Mouse (Mus musculus) thymus, adult 2 months (tissue): ENCODE results near the gene Naa38. TPM values are rescaled to one million over a fixed set of nuclear protein-coding genes. Genes with fewer than 3 reads are reported as not detected.
"Not testable (repeated sequence)": the region's sequence is repeated elsewhere in the genome, so short reads cannot be mapped to it uniquely, and the experiment has no call there.

Experiments
- DNase-seq: peaks from one replicate; pipeline ENCODE4 v3.0.0; 2021
- H3K27ac ChIP-seq: fragments of 200-500 bp; 2 replicates; pipeline ENCODE4 v1.5.1; 2012; ENCODE audit warnings: low read length, control low read depth; ENCODE audit not compliant: control insufficient read depth, insufficient read depth
- H3K27me3 ChIP-seq: fragments of 200-500 bp; 2 replicates; pipeline ENCODE4 v1.6.1; 2012; ENCODE audit warnings: mild to moderate bottlenecking, low read length, moderate library complexity, mixed read lengths; ENCODE audit not compliant: control insufficient read depth, insufficient read depth
- H3K36me3 ChIP-seq: fragments of 200-500 bp; 2 replicates; pipeline ENCODE4 v1.6.1; 2012; ENCODE audit warnings: mild to moderate bottlenecking, low read length, moderate library complexity; ENCODE audit not compliant: control insufficient read depth, insufficient read depth
- H3K4me1 ChIP-seq: fragments of 200-500 bp; replicated peaks from 2 replicates; pipeline ENCODE4 v1.6.1; 2012; ENCODE audit warnings: low read length; ENCODE audit not compliant: control insufficient read depth, insufficient read depth
- H3K4me3 ChIP-seq: fragments of 200-500 bp; 2 replicates; pipeline ENCODE4 v1.5.1; 2012; ENCODE audit warnings: mild to moderate bottlenecking, low read length, control low read depth, moderate library complexity; ENCODE audit not compliant: control insufficient read depth, insufficient read depth
- CTCF ChIP-seq: fragments of 200-500 bp; IDR thresholded peaks from 2 replicates; pipeline ENCODE4 v1.5.1; 2012; ENCODE audit warnings: mild to moderate bottlenecking, control low read depth, low read length, moderate library complexity, borderline replicate concordance; ENCODE audit not compliant: control insufficient read depth, poor library complexity, insufficient read depth; ENCODE audit errors: extremely low read depth
- POLR2A ChIP-seq: fragments of 200-500 bp; IDR thresholded peaks from 2 replicates; pipeline ENCODE4 v1.6.1; 2012; ENCODE audit warnings: mild to moderate bottlenecking, low read length, control low read depth, moderate library complexity; ENCODE audit not compliant: control insufficient read depth, poor library complexity, insufficient read depth; ENCODE audit errors: extremely low read depth
- WGBS: fragments of 180-500 bp; shearing (Covaris S2); methylation state at CpG from one replicate; pipeline ENCODE4 v1.1.7; 2018; 5-methylcytosine and 5-hydroxymethylcytosine counted together
- polyA plus RNA-seq: library from polyadenylated mRNA; depleted of rRNA; stranded (reverse); fragments of >200 nt; gene quantifications from 2 replicates; pipeline ENCODE4 v1.2.3, GENCODE M21; 2012; rRNA removed

Naa38 gene
- 139 and 170 TPM in 2 replicates for polyA plus RNA-seq

GRCm38 (mm10) chr11:69395235-69395633 lies at the start of gene Naa38, which contains the start of gene Cyb5d1:
TSS of gene Naa38 (plus strand) at chr11:69395487.
TSS of gene Cyb5d1 (minus strand) at chr11:69395631.
- not testable (repeated sequence) for H3K27me3 ChIP-seq, H3K36me3 ChIP-seq
- DNase-seq: peak; percentile 88
- Histone ChIP-seq H3K4me3 (peak within 1 kb of the TSS; percentile 77), H3K4me1 (peaks cover 10% of the 10 kb centered on the region), H3K27ac (peak within 1 kb of the TSS; percentile 77)
- WGBS: under 1% methylated on average over 24 of the region's 24 CpGs

- TF ChIP-seq CTCF (no peak), POLR2A (no peak)
- Histone ChIP-seq H3K27ac (no peak overlapping the region), H3K4me3 (no peak overlapping the region), H3K4me1 (no peaks in the 10 kb centered on the region), H3K36me3 (peaks cover 18% of the 10 kb centered on the region), H3K27me3 (no peaks in the 10 kb centered on the region)
- whole genome bisulfite sequencing: 95% methylated on average over 26 of the region's 26 CpGs
- DNase-seq: no peak
Observed at GRCm38 (mm10) chr11:69346441-69346840, 48.8 kb upstream of the Naa38 start.

- no peak overlapping the region for H3K27ac ChIP-seq
- 96% methylated on average over 5 of the region's 5 CpGs for WGBS
- no peaks in the 10 kb centered on the region for H3K27me3 ChIP-seq
- no peaks in the 10 kb centered on the region for H3K4me1 ChIP-seq
- TF ChIP-seq CTCF: no peak
- no peak for TF ChIP-seq POLR2A
- H3K36me3 ChIP-seq: peaks cover 70% of the 10 kb centered on the region
- DNase-seq: no peak
- no peak overlapping the region for H3K4me3 ChIP-seq
Observed at GRCm38 (mm10) chr11:69356544-69356943, 38.7 kb upstream of the Naa38 start.

GRCm38 (mm10) chr11:69357690-69358089 lies 37.6 kb upstream of the Naa38 start:
- 97% methylated on average over 12 of the region's 12 CpGs for WGBS
- no peaks in the 10 kb centered on the region for H3K27me3 ChIP-seq
- H3K4me1 ChIP-seq: 0 out of 2 replicates have a peak, but pooled peaks cover 4% of the 10 kb centered on the region
- DNase-seq: no peak
- H3K36me3 ChIP-seq: peaks cover 69% of the 10 kb centered on the region
- H3K27ac ChIP-seq: no peak overlapping the region
- no peak for TF ChIP-seq POLR2A
- TF ChIP-seq CTCF: no peak
- no peak overlapping the region for H3K4me3 ChIP-seq

GRCm38 (mm10) chr11:69362021-69362420 lies 33.3 kb upstream of the Naa38 start:
- 62% methylated on average over 7 of the region's 7 CpGs for WGBS

GRCm38 (mm10) chr11:69362479-69362878 lies 32.8 kb upstream of the Naa38 start:
- TF ChIP-seq CTCF: no peak
- no peak for TF ChIP-seq POLR2A
- H3K36me3 ChIP-seq: peaks cover 41% of the 10 kb centered on the region
- DNase-seq: no peak
- H3K27ac ChIP-seq: no peak overlapping the region
- no peaks in the 10 kb centered on the region for H3K27me3 ChIP-seq
- H3K4me3 ChIP-seq: no peak overlapping the region
- WGBS: 98% methylated on average over 2 of the region's 2 CpGs
- H3K4me1 ChIP-seq: peaks cover 24% of the 10 kb centered on the region

More at GRCm38 (mm10) chr11:69362021-69362420, 33.3 kb upstream of the Naa38 start:
- H3K36me3 ChIP-seq: peaks cover 45% of the 10 kb centered on the region
- H3K4me1 ChIP-seq: peaks cover 20% of the 10 kb centered on the region
- no peak overlapping the region for H3K27ac ChIP-seq
- H3K27me3 ChIP-seq: no peaks in the 10 kb centered on the region
- no peak for DNase-seq
- TF ChIP-seq CTCF (no peak), POLR2A (no peak)
- no peak overlapping the region for H3K4me3 ChIP-seq

GRCm38 (mm10) chr11:69364376-69364775 lies 30.9 kb upstream of the Naa38 start:
- Histone ChIP-seq H3K4me1 (peaks cover 34% of the 10 kb centered on the region), H3K4me3 (no peak overlapping the region), H3K36me3 (peaks cover 22% of the 10 kb centered on the region), H3K27me3 (no peaks in the 10 kb centered on the region), H3K27ac (no peak overlapping the region; the same call in 1 of the 2 replicates)
- TF ChIP-seq POLR2A: no peak
- no peak for TF ChIP-seq CTCF
- WGBS: 79% methylated on average over 8 of the region's 8 CpGs
- no peak for DNase-seq
